Mouse (Mus musculus): ENCODE measurements around the gene Lpcat1. TPM values are rescaled to one million over a fixed set of nuclear protein-coding genes. Genes with fewer than 3 reads are reported as not detected.

The Lpcat1 gene
- polyA plus RNA-seq, 3 experiments from 2014 or later, result 26.5 to 39.7 (median 36.1) TPM

DNA sequence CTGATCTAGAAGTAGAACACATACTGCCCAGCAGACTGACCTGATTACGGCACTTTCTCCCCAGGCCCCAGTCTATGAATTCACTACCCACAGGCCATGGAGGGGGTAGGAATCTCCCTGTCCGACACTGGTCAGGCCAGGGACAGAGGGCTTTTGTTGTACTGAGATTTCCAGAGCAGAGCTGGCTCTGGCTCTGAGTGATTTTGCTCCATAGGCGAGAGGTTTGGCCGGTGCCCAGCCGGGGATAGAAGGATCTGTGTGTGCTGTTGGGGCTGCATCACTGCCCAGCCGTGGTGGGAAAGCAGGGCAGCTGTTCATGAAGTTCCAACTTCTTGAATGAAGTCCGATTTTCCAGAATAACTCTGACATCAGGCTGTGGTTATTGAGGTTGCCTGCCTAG, 20.1 kb upstream of the Lpcat1 start:
- ATAC-seq, result no peak

DNA sequence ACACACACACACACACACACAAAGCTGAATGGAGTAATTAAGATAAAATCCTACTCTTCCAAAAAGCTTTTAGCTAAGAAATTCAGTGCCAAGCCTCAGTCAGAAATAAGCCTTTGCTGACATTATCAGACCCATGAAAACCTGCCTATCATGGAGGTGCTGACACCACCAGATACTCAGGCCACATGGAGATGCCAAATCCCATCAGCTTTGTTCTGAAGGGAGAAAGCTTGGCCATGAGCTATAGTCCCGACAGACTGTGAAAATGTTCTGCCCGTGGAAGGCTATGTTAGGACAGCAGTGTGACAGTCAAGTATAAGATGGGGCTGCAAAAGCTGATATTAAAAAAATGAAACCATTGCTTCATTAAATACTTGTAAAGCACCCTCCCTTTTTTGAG, 19.5 kb upstream of the Lpcat1 start:
- ATAC-seq, result no peak

DNA sequence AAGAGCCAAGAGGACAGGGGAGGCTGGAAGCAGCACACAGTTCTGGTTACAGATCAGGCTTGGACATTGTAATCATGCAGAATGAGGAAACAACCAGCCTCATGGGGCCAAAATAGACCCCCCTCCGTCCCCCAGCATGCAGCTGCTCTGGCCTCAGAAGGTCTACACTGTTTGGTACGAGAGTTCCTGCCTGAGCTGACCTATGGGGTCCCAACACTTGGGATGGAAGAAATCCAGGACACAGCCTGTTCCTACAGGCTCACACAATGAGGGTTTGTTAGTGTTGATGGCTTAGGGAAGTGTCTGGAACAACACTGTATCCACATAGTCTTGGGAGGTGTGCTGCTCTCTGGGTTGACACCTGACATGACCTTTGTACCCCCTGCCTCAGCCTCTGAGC, 18.8 kb upstream of the Lpcat1 start:
- no peak for ATAC-seq

DNA sequence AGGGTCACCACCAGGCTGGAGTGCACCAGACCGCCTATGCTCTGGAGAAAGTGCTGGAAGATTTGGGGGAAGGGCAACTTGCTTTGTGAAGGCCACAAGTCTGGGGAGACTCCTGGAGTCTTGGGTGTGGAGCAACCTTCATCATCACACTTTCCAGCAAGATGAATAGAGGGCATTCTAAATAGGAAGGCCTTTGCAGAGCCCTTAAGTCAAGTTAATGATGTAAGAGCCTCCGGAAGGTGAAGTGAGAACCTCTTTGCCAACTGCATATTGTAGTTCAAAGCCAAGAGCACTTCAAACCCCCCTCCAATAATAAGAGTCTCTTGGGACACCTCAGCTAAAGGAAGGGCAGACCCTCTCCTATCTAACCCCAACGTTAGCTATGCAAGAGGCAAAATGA, 18.3 kb upstream of the Lpcat1 start:
- no peak for ATAC-seq

DNA sequence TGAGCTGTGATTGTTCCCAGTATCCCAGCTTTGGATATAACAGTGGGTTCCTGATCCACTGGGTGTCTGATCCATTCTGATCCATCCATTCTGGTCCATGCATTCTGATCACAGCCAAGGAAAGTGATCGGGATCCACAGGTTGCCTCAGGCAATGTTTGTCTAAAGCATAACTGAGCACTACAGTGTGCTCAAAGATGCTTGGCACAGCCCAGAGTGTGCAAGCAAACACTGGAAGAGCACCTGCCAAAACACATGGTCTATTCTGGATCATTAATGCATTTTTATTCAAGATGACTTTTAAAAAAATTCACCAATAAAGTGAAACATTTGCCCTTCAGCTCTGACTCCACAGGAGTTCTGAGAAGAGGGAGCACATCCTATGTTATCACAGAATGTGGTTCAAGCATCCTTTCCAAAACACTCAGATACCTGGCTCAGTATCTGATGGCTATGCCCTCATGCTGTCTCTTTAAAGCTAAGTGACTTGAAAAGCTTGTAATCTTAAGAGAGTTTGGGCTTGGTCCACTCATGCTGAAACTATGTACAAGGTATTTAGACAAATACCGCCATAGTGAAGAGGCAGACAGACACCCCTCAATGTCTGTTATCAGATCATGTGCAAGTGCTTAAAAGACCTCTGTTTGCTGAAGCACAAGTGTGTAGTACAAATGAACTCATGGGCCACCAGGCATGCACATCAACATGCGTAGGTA, 13.3 kb upstream of the Lpcat1 start:
- no peak for ATAC-seq

DNA sequence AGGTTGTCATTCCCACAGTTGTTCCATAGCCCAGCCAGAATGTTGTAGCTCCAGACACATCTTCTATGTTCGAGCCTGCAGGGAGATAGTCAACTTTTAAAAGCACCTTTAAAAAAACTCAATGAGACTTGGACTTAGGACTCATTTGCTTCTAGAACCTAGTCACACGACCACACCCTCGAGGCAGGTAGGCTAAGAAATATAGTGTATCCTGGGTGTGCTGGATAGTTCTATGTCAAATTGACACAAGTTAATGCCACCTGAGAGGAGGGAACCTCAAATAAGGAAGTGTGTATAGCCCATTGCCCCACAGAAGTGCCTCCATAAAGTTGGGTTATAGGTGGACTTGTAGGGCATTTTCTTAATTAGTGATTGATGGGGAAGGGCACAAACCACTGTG, 11.7 kb upstream of the Lpcat1 start:
- ATAC-seq, result no peak

DNA sequence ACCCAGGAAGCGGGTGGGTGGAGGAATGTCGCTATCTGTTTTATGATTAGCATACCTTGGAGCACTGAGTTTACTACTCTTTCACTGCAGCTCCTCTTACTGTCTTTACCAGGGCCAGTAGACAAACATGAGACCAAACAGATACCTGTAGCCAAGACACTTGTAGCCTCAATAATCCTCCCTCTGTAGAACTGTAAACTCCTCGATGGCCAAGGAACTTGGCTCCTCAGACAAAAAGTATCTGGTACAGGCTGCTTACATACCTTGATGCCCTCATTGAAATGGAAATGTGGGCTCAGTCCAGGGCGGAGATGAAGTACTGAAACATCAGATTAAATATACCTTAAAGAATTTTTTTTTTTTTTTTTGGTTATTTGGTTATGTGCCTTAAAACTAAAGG, 9.7 kb upstream of the Lpcat1 start:
- no peak for ATAC-seq

DNA sequence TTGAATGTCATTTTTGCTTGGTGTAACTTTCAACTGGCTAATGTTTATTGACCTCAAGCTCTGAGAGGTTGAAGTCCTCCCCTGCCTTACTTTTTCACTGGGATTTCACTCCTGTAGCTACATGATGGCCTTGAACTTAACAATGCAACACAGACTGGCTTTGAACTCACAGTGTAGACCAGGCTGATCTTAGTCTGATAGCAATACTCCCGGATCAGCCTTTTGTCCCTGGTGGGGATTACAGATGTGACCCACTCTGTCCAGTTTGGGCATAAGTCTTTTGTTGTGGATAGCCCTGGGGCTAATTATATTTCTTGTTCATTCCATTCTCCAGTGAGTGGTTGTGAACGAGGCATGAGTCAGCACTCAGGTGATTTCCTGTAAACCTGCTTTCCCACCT, 9.3 kb upstream of the Lpcat1 start:
- ATAC-seq, result no peak

DNA sequence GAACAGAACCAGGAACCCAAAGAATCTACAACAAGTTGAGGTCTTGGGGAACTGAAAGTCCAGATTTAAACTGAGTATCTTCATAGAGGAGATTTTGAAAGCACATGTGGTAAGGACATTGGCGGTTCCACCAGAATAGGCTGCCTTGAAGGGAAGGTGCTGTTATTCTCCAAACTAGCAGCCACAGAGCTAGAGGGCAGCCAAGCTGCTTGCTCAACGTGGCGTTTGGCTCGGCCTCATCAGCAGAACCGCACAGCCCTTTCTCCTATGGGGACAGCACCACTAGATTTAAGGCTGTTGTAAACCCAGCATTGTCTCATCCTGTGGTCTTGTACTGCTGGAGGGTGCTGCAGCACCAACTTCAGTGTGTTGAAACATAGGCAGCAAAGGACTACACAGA, 8.3 kb upstream of the Lpcat1 start:
- ATAC-seq, result no peak

DNA sequence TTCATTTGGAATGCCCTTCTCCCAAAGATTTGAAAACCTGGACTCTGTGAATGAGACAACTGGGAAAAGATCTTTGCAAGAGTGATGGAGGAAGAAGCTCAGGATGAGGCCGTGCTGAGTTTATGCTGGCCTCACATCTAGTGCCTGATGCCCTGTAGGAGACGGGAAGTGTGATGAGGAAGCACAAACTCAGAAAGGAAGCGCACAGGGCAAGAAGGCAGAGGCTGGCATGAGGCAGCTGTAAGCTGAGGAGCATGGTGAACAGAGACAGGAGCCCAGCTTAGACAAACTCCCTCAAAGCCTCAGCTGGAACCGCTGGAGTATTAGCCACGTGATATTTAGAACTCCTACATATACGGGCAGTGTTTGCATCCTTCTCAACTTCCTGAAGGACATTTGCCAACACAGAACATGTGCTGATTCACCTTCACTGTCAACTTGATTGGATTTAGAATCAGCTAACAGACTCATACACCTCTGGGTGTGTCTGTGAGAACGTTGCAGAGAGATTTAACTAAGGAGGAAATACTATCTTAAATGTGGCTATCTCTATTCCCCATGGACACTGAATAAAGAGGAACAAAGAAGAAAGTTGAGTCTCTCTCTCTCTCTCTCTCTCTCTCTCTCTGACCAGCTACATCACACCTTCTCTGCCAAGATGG, 7.7 kb upstream of the Lpcat1 start:
- ATAC-seq, result no peak

DNA sequence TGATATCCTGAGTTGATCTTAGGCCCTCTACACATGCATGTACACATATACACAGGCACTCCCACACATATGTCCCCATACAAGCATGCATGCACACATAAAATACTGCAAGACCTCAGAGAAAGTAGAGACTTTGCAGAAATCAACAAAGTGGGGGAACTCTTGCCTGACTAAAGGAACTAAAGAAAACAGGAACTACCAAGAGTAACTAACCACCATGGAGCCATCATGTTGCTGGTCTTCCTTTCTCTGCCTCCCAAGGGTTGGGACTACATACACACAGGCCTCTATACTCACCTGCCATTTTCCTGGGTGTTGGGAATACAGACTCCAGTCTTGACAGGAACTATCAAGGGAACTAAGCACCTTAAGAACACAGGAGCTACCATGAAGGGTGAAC, 5.4 kb upstream of the Lpcat1 start:
- no peak for ATAC-seq

DNA sequence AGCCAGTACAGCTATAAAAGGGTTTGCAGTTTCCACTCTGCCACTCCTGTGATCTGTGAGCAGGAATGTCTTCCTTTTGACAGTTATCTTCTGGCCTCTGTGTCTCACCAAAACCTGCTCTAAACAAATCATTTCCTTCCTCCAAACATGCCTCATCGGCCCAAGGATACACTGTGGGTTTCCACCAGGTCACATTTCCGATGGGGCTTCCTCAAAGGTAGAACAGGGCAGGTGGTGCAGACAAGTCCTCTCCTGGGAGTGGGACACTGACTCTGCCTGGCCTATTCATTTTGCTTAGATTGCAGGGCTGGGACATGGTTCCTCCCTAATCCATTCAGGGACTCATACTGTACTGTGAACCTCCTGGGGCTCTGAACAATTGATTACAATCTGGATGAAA, 1.8 kb upstream of the Lpcat1 start:
- ATAC-seq, result no peak

DNA sequence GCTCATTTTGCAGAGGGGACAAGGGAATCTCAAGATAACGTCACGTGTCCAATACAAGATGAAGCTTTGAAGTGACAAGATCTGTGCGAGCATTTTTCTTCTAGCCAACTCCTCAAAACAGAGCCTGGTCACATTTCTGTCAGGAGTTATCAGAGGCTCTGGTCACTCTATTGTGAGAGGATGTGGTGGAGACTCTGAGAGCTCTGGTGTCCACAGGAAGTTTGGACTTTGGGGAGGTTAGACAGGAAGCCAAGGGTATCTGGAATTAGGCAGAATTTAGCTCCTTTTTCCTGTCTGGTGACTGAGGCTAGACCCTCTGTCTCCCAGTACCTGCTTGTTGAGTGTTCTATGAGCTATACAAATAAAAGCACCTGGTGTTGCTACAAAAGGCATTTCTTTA, 586 bp upstream of the Lpcat1 start:
- ATAC-seq, result no peak

DNA sequence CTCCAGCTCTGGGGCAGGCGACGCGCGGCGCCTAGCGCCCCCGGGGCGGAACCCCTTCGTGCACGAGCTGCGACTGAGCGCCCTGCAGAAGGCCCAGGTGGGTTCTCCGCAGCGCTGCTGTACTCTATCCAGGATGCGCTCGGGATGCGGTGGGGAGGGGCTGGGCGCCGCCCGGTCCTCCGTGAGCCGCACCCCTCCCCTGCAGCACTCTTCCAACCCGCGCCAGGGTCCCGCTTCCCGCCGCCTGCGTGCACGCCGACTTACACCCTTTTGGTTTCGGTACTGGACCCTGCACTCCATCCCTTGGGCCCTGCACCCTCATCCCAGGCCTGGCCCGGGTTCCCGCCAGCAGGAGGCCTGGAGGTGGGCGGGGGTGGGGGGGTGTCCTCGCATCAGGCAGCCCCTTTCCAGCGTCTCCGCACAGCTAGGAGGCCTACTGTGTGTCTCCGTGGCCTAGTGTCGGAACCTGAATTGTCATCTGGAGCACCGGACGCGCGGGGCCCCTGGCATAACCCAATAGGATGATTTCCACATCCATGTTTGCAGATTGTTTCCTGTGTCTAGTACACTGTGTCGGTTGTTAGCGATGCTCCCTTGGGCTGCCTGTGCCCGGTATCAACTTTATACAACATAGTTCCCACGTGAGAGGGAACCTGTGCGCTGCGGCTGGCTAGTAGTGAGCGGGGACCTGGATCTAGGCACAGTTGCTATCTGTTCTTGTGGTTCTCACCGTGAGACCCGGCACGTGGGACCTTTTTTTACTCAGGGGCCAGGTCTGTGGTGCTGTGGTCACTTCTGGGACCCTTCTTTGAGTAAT, 632 bp downstream of the Lpcat1 start:
- peak; percentile 36 for ATAC-seq

DNA sequence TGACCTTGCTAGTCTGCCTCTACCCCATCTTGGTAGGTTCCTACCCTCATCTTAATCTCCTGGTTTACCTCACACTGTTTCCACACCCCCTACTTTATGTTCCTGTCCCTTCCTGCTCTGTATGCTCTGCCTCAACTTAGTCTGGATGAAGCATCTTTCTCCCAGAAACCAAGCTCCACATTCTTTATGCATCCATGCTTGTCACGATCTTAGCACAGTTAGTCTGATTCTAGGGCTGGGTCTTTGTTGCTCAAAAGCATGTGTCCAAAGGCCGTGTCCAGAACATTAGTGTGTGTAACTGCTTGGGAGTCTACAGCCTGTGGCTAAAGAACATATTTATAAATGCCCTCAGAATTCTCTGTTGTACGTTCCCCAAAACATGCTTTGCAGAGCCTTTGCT, 1.8 kb downstream of the Lpcat1 start:
- no peak for ATAC-seq

DNA sequence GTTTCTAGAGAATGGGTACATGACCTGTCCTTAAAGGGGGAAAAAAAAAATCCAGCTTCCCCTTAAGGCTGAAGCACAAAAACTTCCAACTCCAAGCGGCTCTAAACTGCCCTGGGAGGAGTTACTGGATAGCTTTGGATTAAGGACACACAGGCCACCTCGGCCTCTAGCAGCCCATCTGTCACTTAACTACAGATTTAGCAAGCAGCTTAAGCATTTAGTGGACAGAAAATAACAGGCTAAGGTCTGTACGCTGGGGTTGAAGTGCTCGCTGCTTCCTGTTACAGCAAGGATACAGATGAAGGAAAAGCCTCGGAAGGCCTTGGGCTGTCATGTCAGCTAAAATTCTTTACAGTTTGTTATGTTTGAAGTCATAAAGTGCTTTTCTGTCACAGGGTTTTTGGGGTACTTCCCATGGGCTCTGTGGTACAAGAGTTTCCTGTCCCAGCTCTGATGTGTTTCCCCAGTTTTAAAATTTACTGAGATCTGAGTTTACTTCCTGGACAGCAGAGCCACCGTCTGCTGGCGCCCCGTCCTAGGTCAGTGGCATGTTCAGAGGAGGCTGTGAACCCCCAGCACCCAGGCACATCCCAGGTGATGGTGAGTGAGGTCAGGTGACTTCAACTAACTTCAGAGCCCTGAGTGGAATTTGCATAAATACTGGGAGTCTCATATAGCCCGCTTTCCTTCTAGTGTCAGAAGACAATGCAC, 2.4 kb downstream of the Lpcat1 start:
- peak; percentile 66 for ATAC-seq

DNA sequence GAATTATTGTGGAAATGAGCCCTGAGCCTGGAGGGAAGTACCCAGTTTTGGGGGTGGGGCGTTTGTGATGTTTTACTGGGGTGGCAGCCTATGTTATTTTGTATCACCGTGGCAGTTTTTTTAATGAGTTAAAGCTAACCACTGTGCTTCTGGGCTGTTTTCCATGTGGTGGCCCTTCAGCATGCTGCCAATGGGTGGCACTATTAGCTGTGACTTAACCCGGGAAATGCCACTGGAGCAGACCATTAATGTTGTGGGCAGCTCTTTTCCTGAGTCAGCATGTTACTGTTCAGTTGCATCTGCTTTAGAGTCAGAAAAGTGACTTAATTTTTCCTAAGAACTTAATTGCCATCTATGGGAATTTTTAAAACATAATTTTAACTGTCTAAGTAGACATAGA, 5.5 kb downstream of the Lpcat1 start:
- peak; percentile 6 for ATAC-seq

DNA sequence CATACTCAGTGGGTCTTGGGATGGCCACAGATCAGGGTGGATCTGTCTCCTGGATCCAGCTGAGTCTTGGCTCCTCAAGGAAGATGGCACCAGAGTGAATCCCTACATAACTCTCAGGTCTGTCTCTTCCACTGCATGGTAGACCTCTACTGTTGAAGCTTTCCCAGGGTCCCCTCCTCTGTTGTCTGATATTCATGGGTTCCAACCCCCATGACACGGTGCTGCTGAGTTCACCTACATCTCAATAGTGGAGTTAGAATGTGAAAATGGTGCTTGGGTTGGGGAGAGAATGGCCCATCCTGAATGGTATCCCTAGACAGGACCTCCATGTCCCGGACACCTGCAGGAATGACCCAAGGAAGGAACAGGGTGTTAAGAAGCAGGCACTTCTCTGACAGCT, 6.7 kb downstream of the Lpcat1 start:
- no peak for ATAC-seq

DNA sequence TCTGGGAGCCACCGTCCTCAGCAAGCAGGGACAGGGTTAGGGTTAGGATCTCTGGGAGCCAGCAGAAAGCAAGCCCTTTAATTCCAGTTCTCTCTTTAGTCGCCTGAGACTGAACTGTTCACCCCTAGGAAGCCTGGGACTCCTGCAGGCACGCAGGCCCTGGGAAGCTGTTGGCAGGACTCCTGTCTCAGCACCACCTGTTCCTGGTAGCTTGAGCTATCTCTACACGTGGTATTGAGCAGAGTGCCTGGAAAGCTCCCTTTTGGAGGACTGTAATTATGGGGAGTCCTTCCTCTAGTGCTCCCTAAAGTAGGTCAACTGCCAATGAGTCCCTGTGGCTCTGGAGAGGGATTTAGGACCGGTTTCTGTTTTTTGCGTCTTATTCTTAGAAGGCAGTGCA, 7.2 kb downstream of the Lpcat1 start:
- no peak for ATAC-seq

DNA sequence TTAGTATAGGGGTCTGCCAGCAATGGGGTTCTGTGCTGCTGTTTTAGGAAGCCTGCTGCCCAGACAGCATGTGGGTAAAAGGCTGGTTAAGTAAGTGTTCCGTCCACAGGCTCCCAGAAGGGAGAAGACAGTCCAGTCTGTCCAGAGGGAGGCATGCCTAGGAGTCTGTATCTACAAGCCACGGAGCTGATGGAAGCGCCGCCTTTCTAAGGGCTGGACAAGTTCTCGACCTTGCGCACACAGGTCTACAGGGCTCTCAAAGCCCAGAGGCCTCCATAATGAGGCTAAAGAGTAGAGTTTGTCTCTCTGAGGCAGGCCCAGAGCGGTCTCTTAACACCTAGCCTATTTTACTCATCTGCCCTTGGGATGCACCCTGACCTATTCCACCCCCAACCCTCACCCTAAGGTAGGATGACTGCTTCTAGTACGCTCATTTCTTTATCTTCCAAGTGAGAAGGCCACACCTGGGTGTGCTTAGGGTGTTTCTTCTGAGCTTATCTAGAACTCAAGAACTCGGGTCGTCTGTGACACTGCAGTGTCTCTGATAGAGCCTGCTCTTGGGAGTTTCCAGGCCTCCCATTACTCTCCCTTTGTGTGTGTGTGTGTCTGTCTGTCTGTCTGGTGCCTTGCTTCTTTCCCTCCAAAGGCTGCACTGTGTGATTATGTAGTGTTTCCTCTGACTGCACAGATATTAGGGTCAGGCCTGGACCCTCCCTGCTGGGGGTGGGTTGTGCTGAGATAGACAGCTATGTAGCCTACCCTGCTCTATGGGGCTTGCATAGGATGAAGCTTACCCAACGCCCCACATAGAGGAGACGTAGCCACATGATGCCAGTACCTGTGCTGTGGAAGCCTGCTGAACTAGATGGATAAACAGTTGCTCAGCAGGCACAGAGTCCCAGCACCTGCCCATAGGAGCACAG, 8.3 kb downstream of the Lpcat1 start:
- ATAC-seq, result no peak

DNA sequence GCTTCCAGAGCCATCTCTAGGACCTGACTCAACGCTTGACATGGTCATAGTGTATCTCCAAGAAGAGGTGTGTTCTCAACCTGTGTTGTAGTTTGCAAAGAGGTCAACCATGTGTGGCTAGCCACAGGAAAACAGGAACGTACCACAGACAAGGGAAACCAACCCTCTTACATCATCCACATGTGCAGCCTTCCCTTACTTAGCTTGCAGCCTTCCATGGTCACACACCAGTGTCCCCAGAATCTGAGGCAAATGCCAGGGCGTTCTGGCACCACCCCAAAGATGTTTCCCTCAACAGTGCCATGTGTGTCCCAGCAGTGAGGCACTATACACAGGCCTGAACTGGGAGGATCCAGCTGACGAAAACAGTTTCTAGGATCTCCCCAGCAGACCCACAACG, 9.3 kb downstream of the Lpcat1 start:
- ATAC-seq, result no peak

DNA sequence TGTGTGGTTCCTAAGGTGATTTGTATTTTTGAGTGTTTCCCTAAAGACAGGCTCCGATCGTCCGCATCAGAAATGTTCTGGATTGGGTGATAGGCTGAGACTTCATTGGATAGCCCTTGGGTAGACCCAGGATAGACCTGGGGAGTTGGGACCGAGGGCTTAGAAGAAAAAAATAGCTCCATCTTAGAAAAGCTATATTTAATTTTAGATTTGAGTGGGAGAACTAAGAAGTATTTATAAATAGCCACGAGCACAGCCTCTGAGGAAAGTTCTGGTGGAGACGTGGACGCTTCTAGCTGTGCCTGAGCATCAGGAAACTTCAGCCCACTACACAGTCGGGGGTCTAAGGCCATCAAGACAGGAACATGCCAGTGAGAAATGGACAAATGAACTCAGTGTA, 9.8 kb downstream of the Lpcat1 start:
- no peak for ATAC-seq
